ENCODE assay signal across 9 mouse cellular contexts in the genomic region with DNA sequence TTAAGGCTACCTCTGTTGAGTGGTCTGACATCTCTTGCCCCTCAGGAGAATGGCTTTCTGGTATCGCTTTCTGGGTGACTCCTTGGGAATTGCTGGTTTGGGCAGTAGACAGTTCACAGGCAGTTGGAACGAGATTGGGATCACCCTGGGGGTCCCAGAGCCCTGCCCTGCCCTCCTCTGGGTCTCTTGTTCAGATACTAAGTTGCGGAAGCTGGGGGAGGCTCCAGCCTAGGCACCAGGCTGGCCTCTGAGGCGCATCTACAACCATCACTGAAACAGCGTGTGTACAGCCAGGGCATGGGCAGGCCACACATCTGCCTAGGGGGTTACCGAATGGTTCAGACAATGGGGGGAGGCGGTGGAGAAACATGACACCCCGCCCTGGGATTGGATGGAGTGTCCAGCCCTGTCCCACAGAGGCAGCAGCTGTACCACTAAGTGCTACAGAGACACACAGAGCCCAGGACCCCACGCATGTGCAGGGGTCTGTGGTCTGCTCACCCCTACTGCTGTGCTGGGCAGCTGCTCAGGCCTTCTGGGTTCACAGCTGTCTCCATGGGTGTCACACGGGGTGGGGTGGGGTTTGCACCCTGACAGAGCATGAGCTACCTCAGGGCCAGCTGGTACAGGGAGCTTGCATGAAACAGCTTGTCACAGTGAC. TPM values are rescaled to one million over a fixed set of nuclear protein-coding genes. Genes with fewer than 3 reads are reported as not detected.
A peak's percentile ranks its signal among the peaks of the same experiment; 100 is the strongest.
DNase-seq lines count a peak whose midpoint lies in the region; ATAC-seq and TF ChIP-seq lines count a peak whose summit lies in the region.
"Had no signal": no experiment of that assay in that cellular context is flagged by ENCODE, and none has a peak within 500 bp of the region (broad histone marks: within the 10 kb centered on the region; RNA-seq: fewer than 3 reads in every experiment).

No protein-coding gene starts in this region.

- intact Hi-C loops in gastrocnemius, adult 2 months (cut with DNase I) = no loop called here

- peaks cover 73% of the 10 kb centered on the region for H3K27me3 ChIP-seq in hindbrain, embryonic 10.5 days (ENCODE audit: insufficient read depth, poor library complexity, severe bottlenecking)
- H3K27me3 ChIP-seq in hindbrain, postnatal 0 days (ENCODE audit: insufficient read depth, low read length) = no peaks in the 10 kb centered on the region
- H3K27me3 ChIP-seq in G1E (ENCODE audit: insufficient read depth, low read length) = no peaks in the 10 kb centered on the region; the same call in 1 of the 2 replicates
- H3K27me3 ChIP-seq in embryonic facial prominence, embryonic 12.5 days = peaks cover 30% of the 10 kb centered on the region
- H3K27me3 ChIP-seq in limb, embryonic 15.5 days = peaks cover 66% of the 10 kb centered on the region

- H3K4me1 ChIP-seq in hindbrain, embryonic 10.5 days (replicated peaks) = peaks cover 100% of the 10 kb centered on the region
- H3K4me1 ChIP-seq in hindbrain, postnatal 0 days (ENCODE audit: insufficient read depth, low read length) = peaks cover 11% of the 10 kb centered on the region; the same call in 1 of the 2 replicates
- peaks cover 25% of the 10 kb centered on the region for H3K4me1 ChIP-seq in G1E (ENCODE audit: insufficient read depth, low read depth, low read length)
- H3K4me1 ChIP-seq in embryonic facial prominence, embryonic 12.5 days = peaks cover 44% of the 10 kb centered on the region
- peaks cover 28% of the 10 kb centered on the region for H3K4me1 ChIP-seq in limb, embryonic 15.5 days

- 14% methylated on average over 10 of the region's 10 CpGs for WGBS in hindbrain, embryonic 10.5 days
- WGBS in hindbrain, postnatal 0 days = 35% methylated on average over 10 of the region's 10 CpGs
- 13% methylated on average over 10 of the region's 10 CpGs for WGBS in embryonic facial prominence, embryonic 12.5 days
- 16% methylated on average over 10 of the region's 10 CpGs for WGBS in limb, embryonic 15.5 days

- H3K4me3 ChIP-seq in hindbrain, embryonic 10.5 days = no peak overlapping the region; the same call in 1 of the 2 replicates
- H3K4me3 ChIP-seq in hindbrain, postnatal 0 days (ENCODE audit: low read length) = no peak overlapping the region
- H3K4me3 ChIP-seq in G1E (ENCODE audit: low read depth, low read length) = 0 out of 2 replicates have a peak overlapping the region, but pooled peaks have one; percentile 10
- H3K4me3 ChIP-seq in embryonic facial prominence, embryonic 12.5 days = no peak overlapping the region
- no peak overlapping the region for H3K4me3 ChIP-seq in limb, embryonic 15.5 days
- H3K4me3 ChIP-seq in gastrocnemius, adult 2 months = no peak overlapping the region

- no peaks in the 10 kb centered on the region for H3K36me3 ChIP-seq in hindbrain, embryonic 10.5 days
- H3K36me3 ChIP-seq in hindbrain, postnatal 0 days (ENCODE audit: insufficient read depth, low read length) = no peaks in the 10 kb centered on the region
- no peaks in the 10 kb centered on the region for H3K36me3 ChIP-seq in G1E (replicated peaks)
- H3K36me3 ChIP-seq in embryonic facial prominence, embryonic 12.5 days = no peaks in the 10 kb centered on the region
- no peaks in the 10 kb centered on the region for H3K36me3 ChIP-seq in limb, embryonic 15.5 days

- peak; percentile 80 for DNase-seq in hindbrain, embryonic 10.5 days (ENCODE audit: low spot score)
- no peak for DNase-seq in hindbrain, postnatal 0 days (ENCODE audit: low spot score)
- no peak for DNase-seq in G1E (ENCODE audit: low spot score)
- DNase-seq in spleen, postnatal 4 days (ENCODE audit: low spot score in 2 of 2) = no peak
- DNase-seq in gastrocnemius, postnatal 10 days = no peak
- DNase-seq in gastrocnemius, adult 2 months = no peak

- TF ChIP-seq CTCF in hindbrain, postnatal 0 days (IDR thresholded peaks at IDR 0.05; ENCODE audit: low read depth) = no peak
- no peak for TF ChIP-seq CTCF in G1E (IDR thresholded peaks at IDR 0.05; ENCODE audit: low read depth, low read length)
- TF ChIP-seq CTCF in gastrocnemius, adult 2 months (IDR thresholded peaks at IDR 0.05) = no peak

- peak overlapping the region; percentile 91 for H3K27ac ChIP-seq in hindbrain, embryonic 10.5 days
- H3K27ac ChIP-seq in hindbrain, postnatal 0 days = no peak overlapping the region
- H3K27ac ChIP-seq in embryonic facial prominence, embryonic 12.5 days = peak overlapping the region; percentile 48
- no peak overlapping the region for H3K27ac ChIP-seq in limb, embryonic 15.5 days
- H3K27ac ChIP-seq in gastrocnemius, adult 2 months = no peak overlapping the region

- H3K9ac ChIP-seq in hindbrain, postnatal 0 days (replicated peaks; ENCODE audit: low read length) = no peak overlapping the region
- H3K9ac ChIP-seq in embryonic facial prominence, embryonic 12.5 days = no peak overlapping the region
- no peak overlapping the region for H3K9ac ChIP-seq in limb, embryonic 15.5 days

- ATAC-seq in hindbrain, postnatal 0 days = no peak
- ATAC-seq in G1E (ENCODE audit: extremely low read depth, insufficient number of reproducible peaks, low FRiP score, poor library complexity, severe bottlenecking) = no peak
- ATAC-seq in embryonic facial prominence, embryonic 12.5 days (ENCODE audit: insufficient number of reproducible peaks, insufficient read depth, low FRiP score, low TSS enrichment) = peak; percentile 73
- peak; percentile 75 for ATAC-seq in limb, embryonic 15.5 days (ENCODE audit: insufficient number of reproducible peaks, low FRiP score, low TSS enrichment, low read depth)

- no peaks in the 10 kb centered on the region for H3K9me3 ChIP-seq in hindbrain, embryonic 10.5 days
- no peaks in the 10 kb centered on the region for H3K9me3 ChIP-seq in hindbrain, postnatal 0 days (ENCODE audit: low read length)
- H3K9me3 ChIP-seq in G1E (replicated peaks) = peaks cover 25% of the 10 kb centered on the region
- no peaks in the 10 kb centered on the region for H3K9me3 ChIP-seq in embryonic facial prominence, embryonic 12.5 days
- no peaks in the 10 kb centered on the region for H3K9me3 ChIP-seq in limb, embryonic 15.5 days

- no peak overlapping the region for H3K4me2 ChIP-seq in hindbrain, postnatal 0 days (ENCODE audit: low read depth, low read length)
- H3K4me2 ChIP-seq in embryonic facial prominence, embryonic 12.5 days (replicated peaks) = peak overlapping the region; percentile 14; the same call in 1 of the 2 replicates
- no peak overlapping the region for H3K4me2 ChIP-seq in limb, embryonic 15.5 days

RNA-seq across cellular contexts. Expression of a gene that starts 15.9 kb away (rescaled TPM):
- 2.2 and 4.2 TPM in 2 replicates for polyA plus RNA-seq in hindbrain, embryonic 10.5 days (2016; fragmentation: Nextera tagmentation; extraction: Ambion mirVana)
- 34.3 and 38.8 TPM in 2 replicates for total RNA-seq in hindbrain, postnatal 0 days (2014; rRNA removed)
- polyA plus RNA-seq in hindbrain, postnatal 0 days (2015; fragmentation: Nextera tagmentation; extraction: Ambion mirVana) = 8.7 and 10.1 TPM in 2 replicates
- total RNA-seq in G1E (2014; fragmentation: Nextera tagmentation) = not detected in 2 replicates
- total RNA-seq in G1E (2017) = 0.05 TPM in 1 of 2 replicates, not detected in the other
- polyA plus RNA-seq in G1E (2012) = 0.02 TPM in 1 of 2 replicates, not detected in the other
- 0.68 and 0.73 TPM in 2 replicates for polyA plus RNA-seq in embryonic facial prominence, embryonic 12.5 days (2016; fragmentation: Nextera tagmentation; extraction: Ambion mirVana)
- polyA plus RNA-seq in limb, embryonic 15.5 days (2015; fragmentation: Nextera tagmentation; extraction: Ambion mirVana) = 0.54 and 0.55 TPM in 2 replicates
- under 1 TPM; 0.16 to 0.32 TPM for total RNA-seq in gastrocnemius, postnatal 10 days (2021)
- total RNA-seq in gastrocnemius, adult 2 months (2021) = not detected
- total RNA-seq: liver, adult 2 months had no signal
- polyA plus RNA-seq: liver, adult 2 months had no signal

RNA-seq across cellular contexts. Expression of a gene that starts 50.9 kb away (rescaled TPM):
- polyA plus RNA-seq in hindbrain, embryonic 10.5 days (2016; fragmentation: Nextera tagmentation; extraction: Ambion mirVana) = 541 and 748 TPM in 2 replicates
- total RNA-seq in hindbrain, postnatal 0 days (2014; rRNA removed) = 142 and 170 TPM in 2 replicates
- polyA plus RNA-seq in hindbrain, postnatal 0 days (2015; fragmentation: Nextera tagmentation; extraction: Ambion mirVana) = 130 and 145 TPM in 2 replicates
- total RNA-seq in G1E (2014; fragmentation: Nextera tagmentation) = 270 and 298 TPM in 2 replicates
- total RNA-seq in G1E (2017) = 123 and 131 TPM in 2 replicates
- 1,702 and 2,389 TPM in 2 replicates for polyA plus RNA-seq in G1E (2012)
- 236 and 247 TPM in 2 replicates for polyA plus RNA-seq in embryonic facial prominence, embryonic 12.5 days (2016; fragmentation: Nextera tagmentation; extraction: Ambion mirVana)
- 161 and 167 TPM in 2 replicates for polyA plus RNA-seq in limb, embryonic 15.5 days (2015; fragmentation: Nextera tagmentation; extraction: Ambion mirVana)
- total RNA-seq in gastrocnemius, postnatal 10 days (2021) = 10 to 100 TPM; 24.9 to 27.0 TPM
- 10 to 100 TPM; 29.6 to 34.1 TPM for total RNA-seq in gastrocnemius, adult 2 months (2021)

Comparison
In these comparisons a context has a peak if more than half of its experiments do, and no peak if none do; other contexts are left out.
1. H3K27ac ChIP-seq: peak in hindbrain, embryonic 10.5 days (single experiment) and embryonic facial prominence, embryonic 12.5 days (single experiment); none in hindbrain, postnatal 0 days (single experiment), limb, embryonic 15.5 days (single experiment) and gastrocnemius, adult 2 months (single experiment).
2. ATAC-seq: peak in embryonic facial prominence, embryonic 12.5 days (single experiment) and limb, embryonic 15.5 days (single experiment); none in hindbrain, postnatal 0 days (single experiment) and G1E (single experiment).